Mouse (Mus musculus): ENCODE data around the gene Stn1. TPM values are rescaled to one million over a fixed set of nuclear protein-coding genes. Genes with fewer than 3 reads are reported as not detected.
A peak's percentile ranks its signal among the peaks of the same experiment; 100 is the strongest.

Gene Stn1
- polyA plus RNA-seq, 1 experiment from 2014 or later, result 52.7 TPM

GRCm38 (mm10) chr19:47503625-47504024, 33.7 kb downstream of the Stn1 start:
- peaks cover 8% of the 10 kb centered on the region for H3K4me1 ChIP-seq

GRCm38 (mm10) chr19:47502563-47502962, 34.7 kb downstream of the Stn1 start:
- no peak for ATAC-seq (ENCODE audit: insufficient read depth, low FRiP score, low read depth)
- Histone ChIP-seq H3K27me3 (replicated peaks) (no peaks in the 10 kb centered on the region), H3K4me1 (0 out of 2 replicates have a peak, but pooled peaks cover 3% of the 10 kb centered on the region), H3K9ac (no peak overlapping the region), H3K36me3 (0 out of 2 replicates have a peak, but pooled peaks cover 4% of the 10 kb centered on the region), H3K27ac (no peak overlapping the region), H3K9me3 (no peaks in the 10 kb centered on the region), H3K4me2 (no peak overlapping the region), H3K4me3 (replicated peaks) (no peak overlapping the region)
- WGBS, result 76% methylated on average over 8 of the region's 8 CpGs

More at GRCm38 (mm10) chr19:47503625-47504024, 33.7 kb downstream of the Stn1 start:
- Histone ChIP-seq H3K4me2 (no peak overlapping the region), H3K9ac (no peak overlapping the region), H3K9me3 (no peaks in the 10 kb centered on the region), H3K4me3 (replicated peaks) (no peak overlapping the region), H3K36me3 (0 out of 2 replicates have a peak, but pooled peaks cover 4% of the 10 kb centered on the region), H3K27me3 (replicated peaks) (no peaks in the 10 kb centered on the region), H3K27ac (no peak overlapping the region)
- WGBS, result 73% methylated on average over 4 of the region's 4 CpGs
- peak; percentile 36; the same call in 1 of the 2 replicates for ATAC-seq (ENCODE audit: insufficient read depth, low FRiP score, low read depth)

GRCm38 (mm10) chr19:47500389-47501011, 36.8 kb downstream of the Stn1 start:
- Histone ChIP-seq H3K36me3 (0 out of 2 replicates have a peak, but pooled peaks cover 4% of the 10 kb centered on the region), H3K4me1 (no peaks in the 10 kb centered on the region), H3K27ac (no peak overlapping the region), H3K4me2 (no peak overlapping the region), H3K27me3 (replicated peaks) (no peaks in the 10 kb centered on the region), H3K9me3 (no peaks in the 10 kb centered on the region), H3K4me3 (replicated peaks) (no peak overlapping the region), H3K9ac (no peak overlapping the region)
- WGBS, result 69% methylated on average over 11 of the region's 11 CpGs
- ATAC-seq (ENCODE audit: insufficient read depth, low FRiP score, low read depth), result no peak

GRCm38 (mm10) chr19:47499841-47500240, 37.5 kb downstream of the Stn1 start:
- 84% methylated on average over 5 of the region's 5 CpGs for WGBS
- ATAC-seq (ENCODE audit: insufficient read depth, low FRiP score, low read depth), result no peak
- no peaks in the 10 kb centered on the region for H3K9me3 ChIP-seq

GRCm38 (mm10) chr19:47498942-47499341, 38.4 kb downstream of the Stn1 start:
- Histone ChIP-seq H3K4me2 (no peak overlapping the region), H3K36me3 (0 out of 2 replicates have a peak, but pooled peaks cover 4% of the 10 kb centered on the region), H3K4me3 (replicated peaks) (no peak overlapping the region), H3K27me3 (replicated peaks) (no peaks in the 10 kb centered on the region), H3K4me1 (no peaks in the 10 kb centered on the region), H3K9me3 (no peaks in the 10 kb centered on the region), H3K27ac (no peak overlapping the region), H3K9ac (no peak overlapping the region)
- ATAC-seq (ENCODE audit: insufficient read depth, low FRiP score, low read depth), result no peak
- WGBS, result 51% methylated on average over 4 of the region's 4 CpGs

More at GRCm38 (mm10) chr19:47499841-47500240, 37.5 kb downstream of the Stn1 start:
- Histone ChIP-seq H3K27ac (no peak overlapping the region), H3K36me3 (0 out of 2 replicates have a peak, but pooled peaks cover 4% of the 10 kb centered on the region), H3K27me3 (replicated peaks) (no peaks in the 10 kb centered on the region), H3K4me3 (replicated peaks) (no peak overlapping the region), H3K4me1 (no peaks in the 10 kb centered on the region), H3K9ac (no peak overlapping the region), H3K4me2 (no peak overlapping the region)

- 89% methylated on average over 6 of the region's 6 CpGs for WGBS
These were observed 39.6 kb downstream of the Stn1 start for GRCm38 (mm10) chr19:47497736-47498135.

GRCm38 (mm10) chr19:47497313-47497712, 40.0 kb downstream of the Stn1 start:
- Histone ChIP-seq H3K36me3 (no peaks in the 10 kb centered on the region), H3K9ac (no peak overlapping the region), H3K4me2 (no peak overlapping the region), H3K4me3 (replicated peaks) (no peak overlapping the region), H3K9me3 (no peaks in the 10 kb centered on the region), H3K27me3 (replicated peaks) (no peaks in the 10 kb centered on the region), H3K27ac (no peak overlapping the region), H3K4me1 (no peaks in the 10 kb centered on the region)
- WGBS, result 74% methylated on average over 9 of the region's 9 CpGs
- no peak for ATAC-seq (ENCODE audit: insufficient read depth, low FRiP score, low read depth)

More at GRCm38 (mm10) chr19:47497736-47498135, 39.6 kb downstream of the Stn1 start:
- Histone ChIP-seq H3K9ac (no peak overlapping the region), H3K4me3 (replicated peaks) (no peak overlapping the region), H3K4me1 (no peaks in the 10 kb centered on the region), H3K4me2 (no peak overlapping the region), H3K36me3 (0 out of 2 replicates have a peak, but pooled peaks cover 4% of the 10 kb centered on the region), H3K27ac (no peak overlapping the region), H3K9me3 (no peaks in the 10 kb centered on the region), H3K27me3 (replicated peaks) (no peaks in the 10 kb centered on the region)
- no peak for ATAC-seq (ENCODE audit: insufficient read depth, low FRiP score, low read depth)

- ATAC-seq (ENCODE audit: insufficient read depth, low FRiP score, low read depth), result no peak
- Histone ChIP-seq H3K27ac (no peak overlapping the region), H3K9ac (no peak overlapping the region), H3K27me3 (replicated peaks) (no peaks in the 10 kb centered on the region), H3K4me2 (no peak overlapping the region), H3K4me1 (peaks cover 3% of the 10 kb centered on the region), H3K9me3 (no peaks in the 10 kb centered on the region), H3K4me3 (replicated peaks) (no peak overlapping the region), H3K36me3 (no peaks in the 10 kb centered on the region)
- 70% methylated on average over 23 of the region's 23 CpGs for WGBS
These were observed 44.0 kb downstream of the Stn1 start for GRCm38 (mm10) chr19:47493017-47493997.

GRCm38 (mm10) chr19:47492422-47492821, 44.9 kb downstream of the Stn1 start:
- H3K36me3 ChIP-seq, result no peaks in the 10 kb centered on the region
- H3K9ac ChIP-seq, result no peak overlapping the region
- ATAC-seq (ENCODE audit: insufficient read depth, low FRiP score, low read depth), result no peak
- H3K27me3 ChIP-seq (replicated peaks), result no peaks in the 10 kb centered on the region
- 0 out of 2 replicates have a peak overlapping the region, but pooled peaks have one; percentile 4 for H3K27ac ChIP-seq
- peaks cover 3% of the 10 kb centered on the region for H3K4me1 ChIP-seq
- no peak overlapping the region for H3K4me2 ChIP-seq
- no peaks in the 10 kb centered on the region for H3K9me3 ChIP-seq
- 81% methylated on average over 6 of the region's 6 CpGs for WGBS
- H3K4me3 ChIP-seq (replicated peaks), result no peak overlapping the region

- peak; percentile 39; the same call in 1 of the 2 replicates for ATAC-seq (ENCODE audit: insufficient read depth, low FRiP score, low read depth)
- Histone ChIP-seq H3K4me1 (peaks cover 3% of the 10 kb centered on the region), H3K9me3 (no peaks in the 10 kb centered on the region), H3K27me3 (replicated peaks) (no peaks in the 10 kb centered on the region), H3K4me2 (no peak overlapping the region), H3K9ac (no peak overlapping the region), H3K36me3 (no peaks in the 10 kb centered on the region), H3K27ac (no peak overlapping the region), H3K4me3 (replicated peaks) (no peak overlapping the region)
- 52% methylated on average over 2 of the region's 2 CpGs for WGBS
These were observed 45.5 kb downstream of the Stn1 start for GRCm38 (mm10) chr19:47491853-47492252.

GRCm38 (mm10) chr19:47489233-47489632, 48.1 kb downstream of the Stn1 start:
- H3K27ac ChIP-seq, result no peak overlapping the region
- H3K4me2 ChIP-seq, result no peak overlapping the region
- WGBS, result 78% methylated on average over 3 of the region's 3 CpGs
- no peak overlapping the region for H3K9ac ChIP-seq
- ATAC-seq (ENCODE audit: insufficient read depth, low FRiP score, low read depth), result no peak
- H3K27me3 ChIP-seq (replicated peaks), result no peaks in the 10 kb centered on the region
- H3K4me3 ChIP-seq (replicated peaks), result no peak overlapping the region
- no peaks in the 10 kb centered on the region for H3K36me3 ChIP-seq
- peaks cover 3% of the 10 kb centered on the region for H3K4me1 ChIP-seq
- H3K9me3 ChIP-seq, result no peaks in the 10 kb centered on the region

GRCm38 (mm10) chr19:47488250-47488649, 49.1 kb downstream of the Stn1 start:
- H3K4me1 ChIP-seq, result peaks cover 3% of the 10 kb centered on the region
- 40% methylated on average over 4 of the region's 4 CpGs for WGBS
- ATAC-seq (ENCODE audit: insufficient read depth, low FRiP score, low read depth), result no peak

More at GRCm38 (mm10) chr19:47488250-47488649, 49.1 kb downstream of the Stn1 start:
- Histone ChIP-seq H3K27ac (no peak overlapping the region), H3K4me3 (replicated peaks) (no peak overlapping the region), H3K9ac (no peak overlapping the region), H3K27me3 (replicated peaks) (no peaks in the 10 kb centered on the region), H3K9me3 (no peaks in the 10 kb centered on the region), H3K36me3 (no peaks in the 10 kb centered on the region), H3K4me2 (no peak overlapping the region)
